Mouse (Mus musculus) erythroid progenitor cell, adult 5-6 weeks (primary cell): ENCODE data around the gene Pml. TPM values are rescaled to one million over a fixed set of nuclear protein-coding genes. Genes with fewer than 3 reads are reported as not detected.

Source experiments
- ATAC-seq: replicated peaks from 2 replicates; pipeline ENCODE4 v1.8.0; 2016; ENCODE audit warnings: moderate number of reproducible peaks, mild to moderate bottlenecking, moderate TSS enrichment, inconsistent platforms; ENCODE audit not compliant: poor library complexity, low FRiP score, severe bottlenecking
- total RNA-seq, 2 experiments: library from RNA; stranded (forward) in 1 of 2; stranded (reverse) in 1 of 2; fragments of 150-400 nt in 1 of 2; fragments of 186-747, 209-891 nt in 1 of 2; gene quantifications; 2 replicates each; pipeline versions ENCODE4 v1.2.3 to v1.2.4; 2015 to 2017; ENCODE audit warnings: low replicate concordance in 2 of 2

Gene Pml
- 226 and 252 TPM in 2 replicates for total RNA-seq (2015; ENCODE audit: low replicate concordance)
- 113 and 157 TPM in 2 replicates for total RNA-seq (2017; ENCODE audit: low replicate concordance)

DNA sequence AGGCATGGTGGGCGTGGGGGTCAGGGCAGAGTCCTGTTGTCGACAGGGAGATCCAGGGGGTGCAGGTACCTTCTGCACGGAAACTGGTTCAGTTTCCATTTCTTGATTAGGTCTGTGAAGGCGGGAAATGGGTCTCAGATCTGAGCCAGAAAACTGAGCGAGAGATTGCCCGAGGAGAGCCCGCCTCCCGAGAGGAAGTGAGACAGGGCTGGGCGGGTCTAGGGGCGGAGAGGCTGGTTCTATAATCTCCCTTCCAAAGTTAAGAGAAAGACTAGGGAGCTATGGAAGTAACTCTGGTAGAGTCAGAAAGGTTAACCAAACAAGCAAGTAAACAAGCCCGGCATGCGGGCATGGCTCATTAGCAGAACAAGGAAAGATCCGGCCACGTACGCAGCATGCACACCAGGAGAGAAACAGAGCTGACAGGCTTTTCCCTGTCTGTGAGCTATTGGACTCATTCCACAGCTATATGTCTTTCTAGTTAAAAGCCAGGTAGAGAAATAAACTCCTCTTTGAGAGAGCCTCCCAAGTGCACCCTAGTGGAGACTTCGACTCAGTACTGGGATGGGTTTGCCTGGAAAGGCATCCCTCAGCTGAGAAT lies at the start of gene Pml:
Pml (minus strand) TSS at position 195 of the 601 bp plus-strand sequence.
- peak; percentile 60 for ATAC-seq

DNA sequence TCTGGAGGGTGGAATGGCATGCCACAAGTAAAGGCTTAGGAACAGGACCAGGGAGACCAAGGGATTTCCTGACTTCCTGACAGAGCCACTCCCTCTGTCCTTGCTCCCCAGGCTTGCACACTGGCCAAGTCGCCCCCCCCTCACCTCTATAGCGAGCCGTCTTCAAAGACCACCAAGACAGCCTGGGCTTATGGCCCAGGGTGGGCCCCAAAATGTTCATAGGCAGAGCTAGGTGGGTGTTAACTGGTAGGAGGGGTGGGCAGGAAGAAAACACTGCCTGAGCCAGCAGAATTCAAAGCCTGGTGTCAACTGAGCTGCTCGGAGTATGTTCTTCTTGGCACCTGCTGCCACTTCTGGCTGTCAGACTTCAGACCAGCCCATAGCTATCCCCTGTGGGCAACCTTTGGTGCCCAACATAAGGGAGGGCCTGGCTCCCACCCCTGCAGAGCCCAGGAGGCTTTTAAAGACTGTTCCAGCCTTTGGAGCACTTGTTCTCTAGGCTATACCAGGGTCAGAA lies 48.4 kb upstream of the Pml start:
- no peak for ATAC-seq

DNA sequence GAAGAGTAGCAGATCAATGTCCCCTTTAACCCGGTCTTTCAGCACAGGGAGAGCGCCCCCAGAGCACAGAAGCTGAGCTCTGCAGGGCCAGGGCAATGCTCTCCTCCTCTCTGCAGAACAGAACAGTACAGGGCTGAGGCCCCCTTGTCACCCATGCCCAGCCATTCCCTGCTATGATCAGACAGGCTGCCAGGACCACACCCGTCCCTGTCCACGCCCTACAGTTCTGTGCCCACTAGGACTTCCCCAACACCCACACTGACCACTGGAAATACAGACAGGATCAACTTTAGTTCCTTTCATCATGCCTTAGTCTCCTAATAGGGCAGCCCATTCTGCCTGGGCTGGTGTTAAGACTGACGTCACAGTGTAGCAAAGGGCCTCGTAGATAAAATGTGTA lies 47.5 kb upstream of the Pml start:
- ATAC-seq, result no peak

DNA sequence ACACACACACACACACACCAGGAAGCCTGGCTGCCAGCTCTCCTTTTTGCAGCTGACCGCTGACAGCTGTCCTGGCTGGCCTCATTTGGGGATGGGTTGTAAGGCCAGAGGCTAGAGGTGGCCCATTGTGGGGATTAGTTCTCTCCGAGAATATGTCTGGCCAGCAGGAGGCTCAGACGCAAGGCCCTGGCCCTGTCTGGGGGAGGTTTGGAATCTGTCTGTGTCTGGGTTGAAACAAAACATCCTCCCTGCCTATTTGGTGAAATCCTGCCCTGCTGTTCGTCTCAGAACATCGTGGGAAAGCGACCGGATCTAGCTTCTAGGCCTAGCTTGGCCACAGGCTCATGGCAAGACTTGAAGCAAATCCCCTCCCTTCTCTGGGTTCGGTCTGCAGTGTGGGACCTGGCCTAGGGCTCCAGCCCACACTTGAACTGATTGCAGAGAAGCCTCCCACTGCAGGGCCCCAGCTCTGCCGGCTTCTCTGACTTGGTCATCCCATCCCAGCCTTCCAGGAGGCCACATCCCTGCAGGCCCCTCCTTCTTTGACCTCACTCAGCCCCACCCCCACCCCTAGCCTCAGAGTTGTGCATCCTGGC lies 46.3 kb upstream of the Pml start:
- ATAC-seq, result no peak

DNA sequence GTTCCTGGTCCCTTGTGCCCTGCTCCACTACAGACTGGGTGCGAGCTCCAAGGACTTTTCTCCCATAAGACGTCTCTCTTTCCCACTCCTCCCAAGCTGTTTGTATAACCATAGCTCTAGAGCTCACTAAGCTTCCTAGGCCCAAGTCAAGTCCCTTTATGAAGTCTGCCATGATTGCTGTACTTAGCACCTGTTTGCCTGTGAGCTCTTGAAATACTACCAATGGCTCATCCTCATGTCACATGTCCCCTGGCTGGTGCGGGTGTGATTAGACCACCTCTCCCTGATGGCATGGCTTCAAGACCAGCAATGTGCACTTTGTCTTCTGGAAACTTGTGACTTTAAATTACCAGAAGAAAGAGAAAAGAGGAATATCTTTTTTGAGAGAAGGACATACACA lies 45.8 kb upstream of the Pml start:
- ATAC-seq, result no peak

DNA sequence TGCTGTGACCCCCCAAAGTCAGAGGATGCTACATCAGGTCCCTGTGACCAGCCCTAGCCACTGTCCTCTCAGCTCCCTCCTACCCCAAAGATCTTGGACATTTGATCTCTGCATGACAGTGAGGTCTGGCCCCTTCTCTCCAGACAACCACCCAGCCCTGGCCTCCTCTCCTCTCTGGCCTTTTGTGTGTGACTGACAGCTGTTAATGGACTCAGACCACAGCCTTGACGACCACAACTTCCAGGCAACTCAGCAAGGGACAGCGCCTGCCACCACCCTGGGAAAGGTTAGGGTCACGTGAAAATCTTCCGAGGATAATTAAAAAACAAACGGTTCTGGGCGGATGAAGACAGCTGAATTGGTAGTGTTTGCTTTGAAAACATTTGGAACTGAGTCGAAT lies 44.9 kb upstream of the Pml start:
- no peak for ATAC-seq

DNA sequence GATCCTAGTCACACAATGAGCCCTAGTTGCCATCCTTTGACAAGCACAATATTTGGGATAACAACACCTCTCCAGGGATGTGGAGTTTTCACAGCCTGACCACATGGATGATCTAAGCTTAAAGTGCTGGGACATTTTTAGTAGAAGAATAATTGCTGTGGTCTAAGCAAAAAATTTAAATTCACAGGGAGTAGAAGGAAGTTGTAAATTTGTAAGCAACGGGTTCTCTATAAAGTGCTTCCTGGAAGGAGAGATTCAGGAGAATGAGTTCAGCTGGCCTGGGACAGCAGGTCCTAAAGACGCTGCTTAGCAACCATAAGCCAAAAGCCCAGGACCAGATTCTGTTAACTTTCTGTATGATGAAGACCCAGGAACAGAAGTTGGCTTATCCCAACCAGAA lies 40.3 kb upstream of the Pml start:
- ATAC-seq, result no peak

DNA sequence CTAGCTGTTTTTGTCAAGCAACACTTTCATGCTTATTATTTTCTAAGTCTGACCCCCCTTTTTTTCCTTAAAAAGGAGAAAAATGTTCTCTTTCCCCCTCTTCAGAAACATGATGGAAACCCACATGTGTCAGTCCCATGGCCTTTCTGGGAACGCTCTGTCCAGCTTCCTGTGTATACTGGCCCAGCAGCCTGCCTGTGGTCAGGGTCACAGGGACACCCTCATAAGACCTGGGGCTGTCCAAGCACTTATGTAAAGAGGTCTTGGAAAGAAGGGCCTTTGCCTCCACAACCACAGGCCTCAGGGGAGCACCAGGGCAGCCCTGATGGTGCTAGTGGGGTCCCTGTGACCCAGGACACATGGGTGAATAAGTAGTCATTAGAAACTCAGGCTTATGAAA lies 39.5 kb upstream of the Pml start:
- ATAC-seq, result no peak

DNA sequence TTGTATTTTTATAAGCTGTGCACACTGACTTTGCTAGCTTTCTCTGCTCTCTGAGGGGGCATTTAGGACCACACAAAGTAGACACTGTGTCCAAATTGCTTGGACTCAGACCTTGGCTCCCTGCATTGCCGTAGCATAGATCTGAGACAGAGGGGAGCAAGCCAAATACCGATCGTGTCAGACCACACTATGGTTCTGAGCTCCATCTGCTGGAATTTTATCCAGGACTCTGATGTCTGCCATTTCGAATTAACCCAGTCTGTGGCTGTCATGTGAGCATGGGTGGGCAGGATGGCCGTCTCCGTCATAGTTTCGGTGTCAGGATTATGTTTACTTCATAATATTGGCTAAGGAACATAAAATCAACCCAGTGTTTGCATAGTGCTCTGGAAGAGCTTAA lies 33.8 kb upstream of the Pml start:
- no peak for ATAC-seq

DNA sequence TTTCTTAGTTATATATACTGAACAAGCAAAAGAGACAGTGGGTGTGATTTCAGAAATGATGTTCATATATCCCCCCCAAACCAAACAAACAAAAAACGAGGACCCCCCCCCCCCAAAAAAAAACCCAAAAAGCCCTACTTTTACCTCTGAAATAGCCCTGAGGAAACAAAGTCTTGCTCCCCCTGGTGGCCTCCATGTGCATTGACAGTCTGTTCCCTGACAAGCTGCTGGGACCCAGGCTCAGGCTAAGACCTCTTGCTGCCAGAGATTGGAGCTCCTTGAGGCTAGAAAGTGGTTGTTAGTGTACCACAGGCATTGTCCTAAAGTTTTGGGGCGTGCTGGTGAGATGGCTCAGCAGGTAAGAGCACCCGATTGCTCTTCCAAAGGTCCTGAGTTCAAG lies 32.0 kb upstream of the Pml start:
- ATAC-seq, result peak; percentile 72

DNA sequence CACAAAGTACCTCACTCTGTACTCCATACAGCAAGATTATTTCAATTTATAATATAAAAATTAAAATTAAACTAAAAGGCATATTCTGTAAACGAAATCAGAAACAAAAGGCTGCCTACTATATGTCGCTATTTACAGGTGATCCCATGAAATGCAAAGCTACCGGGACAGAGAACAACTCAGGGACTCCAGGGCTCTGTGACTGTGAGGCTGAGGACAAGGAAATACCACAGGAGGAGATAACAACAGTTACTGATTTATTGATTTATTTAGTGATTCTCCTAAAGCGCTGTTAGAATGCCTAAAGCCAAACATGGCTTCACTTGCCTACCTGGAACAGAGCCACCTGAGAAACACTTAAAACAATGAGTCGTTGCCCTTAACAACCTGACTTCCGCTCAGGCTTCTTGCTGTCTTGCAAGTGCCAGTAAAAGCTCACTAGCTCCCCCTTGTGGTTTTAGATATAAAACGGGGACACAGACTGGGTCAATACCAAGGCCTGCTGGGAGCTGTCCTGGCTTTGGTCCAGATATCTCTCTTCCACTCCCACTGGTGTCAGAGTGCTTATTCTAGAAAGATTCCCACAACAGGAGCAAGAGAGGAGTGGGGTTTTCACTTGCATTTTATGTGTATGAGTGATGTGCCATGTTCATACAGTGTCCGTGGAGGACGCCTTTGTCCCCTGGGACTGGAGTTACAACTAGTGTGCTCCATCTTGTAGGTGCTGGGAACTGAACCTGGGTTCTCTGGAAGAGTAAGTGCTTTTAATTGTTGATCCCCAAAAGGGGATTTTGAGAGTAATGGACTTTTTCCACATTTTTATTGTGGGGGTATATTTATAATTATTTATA lies 30.9 kb upstream of the Pml start:
- ATAC-seq, result peak; percentile 82

DNA sequence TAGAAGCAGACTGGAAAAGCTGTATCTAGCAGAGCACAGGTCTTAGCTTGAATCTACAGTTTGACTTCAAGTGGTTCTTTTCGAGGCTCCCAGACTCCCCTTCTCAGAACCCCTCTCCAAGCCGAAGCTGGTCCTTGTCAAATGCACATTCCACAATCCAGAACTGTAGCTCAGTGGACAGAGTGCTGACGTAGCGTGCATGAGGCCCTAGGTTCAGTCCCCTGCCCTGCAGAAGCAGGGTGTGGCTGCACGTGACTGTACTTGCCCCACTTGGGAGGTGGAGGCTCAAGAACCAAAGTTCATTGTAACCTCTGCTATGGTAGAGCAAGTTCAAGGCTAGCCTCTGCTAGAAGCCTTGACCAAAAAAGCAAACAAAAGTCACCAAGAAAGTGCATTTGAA lies 30.2 kb upstream of the Pml start:
- ATAC-seq, result no peak

DNA sequence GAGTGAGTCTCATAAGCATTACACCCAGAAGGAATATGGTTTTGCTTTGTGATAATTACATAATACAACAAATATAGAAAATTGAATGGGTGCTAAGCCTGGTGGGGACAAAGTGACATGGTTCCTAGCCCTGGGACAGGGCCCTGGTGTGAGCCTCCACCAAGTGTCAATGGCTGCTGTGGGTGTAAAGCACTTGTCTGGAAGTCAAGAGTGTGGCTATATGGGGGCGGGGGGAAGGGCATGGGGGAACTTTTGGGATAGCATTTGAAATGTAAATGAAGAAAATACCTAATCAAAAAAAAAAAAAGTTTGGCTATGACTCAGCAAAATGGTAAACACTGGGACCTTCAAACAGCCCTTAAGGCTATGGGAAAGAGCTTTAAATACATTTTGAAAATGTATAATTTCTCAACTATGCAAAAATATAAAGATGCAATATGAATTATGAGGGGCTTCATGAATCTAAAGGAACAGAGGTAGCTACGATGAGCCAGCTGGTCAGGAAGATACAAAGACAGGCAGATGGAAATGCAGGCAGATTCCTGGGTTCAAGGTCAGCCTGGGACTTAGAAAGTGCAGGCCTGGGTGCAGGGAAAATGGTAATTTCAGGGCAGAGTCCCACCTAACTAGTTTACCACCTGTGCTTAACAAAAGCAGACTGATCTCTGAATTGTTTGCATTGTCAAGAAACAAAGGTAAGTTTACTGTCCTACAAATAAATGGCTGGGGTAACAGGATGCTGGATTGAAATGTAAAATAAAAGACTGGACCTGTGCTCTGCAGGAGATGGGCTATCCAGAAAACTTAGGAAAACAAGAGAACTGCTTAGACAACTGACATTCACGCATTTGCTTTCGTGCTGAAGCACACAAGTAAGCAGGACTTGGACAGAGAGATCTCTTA lies 29.5 kb upstream of the Pml start:
- no peak for ATAC-seq

DNA sequence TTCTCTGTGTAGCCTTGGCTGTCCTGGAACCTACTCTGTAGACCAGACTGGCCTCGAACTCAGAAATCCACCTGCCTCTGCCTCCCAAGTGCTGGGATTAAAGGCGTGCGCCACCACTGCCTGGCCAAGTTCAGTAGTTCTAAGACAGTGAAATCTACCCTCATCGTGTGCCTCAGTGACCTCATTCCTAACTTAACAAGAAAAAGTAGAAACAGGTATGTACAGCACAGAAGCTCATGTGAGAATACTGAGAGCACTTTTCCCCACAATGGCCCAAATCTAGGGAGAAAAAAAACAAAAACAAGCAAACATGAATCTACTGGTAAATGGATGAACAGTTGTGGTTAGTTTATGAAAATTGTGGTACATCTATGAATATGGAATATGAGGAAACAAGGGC lies 28.7 kb upstream of the Pml start:
- ATAC-seq, result no peak

DNA sequence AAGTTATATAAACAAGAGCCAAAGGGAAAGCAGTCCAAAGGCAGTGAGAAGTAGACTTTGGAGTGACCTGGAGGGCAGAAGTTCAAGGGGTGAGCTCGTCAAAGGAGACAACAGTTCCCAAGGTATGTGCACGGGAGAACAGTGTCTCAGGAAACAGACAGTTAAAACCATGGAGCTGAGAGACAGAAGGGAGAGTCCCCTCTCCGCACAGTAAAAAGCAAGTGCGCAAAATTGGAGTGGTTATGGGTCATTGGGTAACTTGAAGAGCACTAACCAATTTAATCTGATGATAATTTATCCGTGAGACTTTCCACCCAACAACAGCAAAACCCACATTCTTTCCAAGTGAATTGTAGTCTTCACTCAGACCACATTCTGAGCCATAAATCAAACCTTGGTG lies 26.8 kb upstream of the Pml start:
- ATAC-seq, result no peak

DNA sequence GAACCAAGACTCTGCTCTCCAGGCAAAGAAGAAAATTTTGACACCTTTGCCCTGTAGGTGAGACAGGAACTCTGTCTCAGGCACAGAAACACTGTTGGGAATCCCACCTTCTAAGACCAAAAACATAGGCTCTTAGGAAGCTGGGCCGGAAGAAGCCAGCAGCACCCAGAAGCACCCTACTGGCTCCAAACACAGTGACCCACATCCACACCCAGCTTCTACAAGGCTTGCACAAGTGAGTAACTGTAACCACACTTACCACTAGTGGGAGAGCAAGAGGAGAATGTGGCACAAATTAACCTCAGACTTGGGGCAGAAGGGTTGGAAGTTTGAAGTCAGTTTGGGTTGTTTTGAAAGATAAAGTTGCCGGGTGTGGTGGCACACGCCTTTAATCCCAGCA lies 26.2 kb upstream of the Pml start:
- no peak for ATAC-seq

DNA sequence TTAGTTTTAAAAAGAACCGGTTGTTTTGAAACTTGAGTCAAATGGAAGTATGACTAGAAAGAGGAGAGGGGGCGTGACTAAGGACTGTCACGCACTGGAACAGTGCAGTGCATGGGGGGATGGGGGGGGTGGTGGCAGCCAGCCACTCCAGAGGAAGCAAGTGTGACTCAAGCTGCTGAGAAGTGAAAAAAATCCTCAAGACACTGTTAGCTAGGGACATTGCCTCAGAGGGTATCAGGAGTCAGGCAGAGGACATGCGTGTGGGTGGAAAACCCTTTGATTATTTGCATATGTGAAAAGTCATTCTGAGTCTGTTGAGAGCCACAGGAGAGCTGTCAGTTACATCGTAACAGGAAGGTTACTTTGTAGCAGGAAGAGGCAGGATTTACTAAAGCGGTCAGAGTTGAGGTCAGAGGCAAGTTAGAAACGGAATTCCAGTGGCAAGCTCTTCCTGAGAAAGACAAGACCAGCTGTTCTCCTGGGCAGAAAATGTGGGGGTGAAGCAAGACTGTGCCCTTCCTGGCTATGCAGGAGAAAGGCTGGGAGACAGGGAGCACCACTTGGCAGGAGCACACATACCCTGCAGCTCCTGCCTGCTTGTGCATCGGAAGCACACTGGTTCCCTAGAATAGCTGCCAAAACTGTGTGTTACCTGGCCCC lies 25.7 kb upstream of the Pml start:
- ATAC-seq, result no peak

DNA sequence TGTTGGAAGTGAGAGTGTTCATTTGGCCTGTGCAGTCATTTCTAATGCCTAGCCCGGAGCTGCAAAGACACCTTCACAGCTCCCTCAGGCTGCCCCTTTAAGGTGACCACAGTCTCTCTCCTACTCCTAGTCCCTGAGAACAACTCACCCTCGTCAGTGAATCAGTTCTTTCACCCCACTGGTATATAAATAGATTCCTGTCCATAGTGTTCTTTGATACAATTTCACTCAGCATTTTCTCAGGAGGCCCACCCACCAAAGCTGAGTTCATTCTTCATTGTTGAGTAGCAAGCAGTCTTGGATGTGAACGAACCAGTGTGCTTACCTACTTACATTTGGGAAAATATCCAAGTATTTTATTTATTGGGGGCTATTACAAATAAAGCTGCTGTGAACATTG lies 25.0 kb upstream of the Pml start:
- no peak for ATAC-seq

DNA sequence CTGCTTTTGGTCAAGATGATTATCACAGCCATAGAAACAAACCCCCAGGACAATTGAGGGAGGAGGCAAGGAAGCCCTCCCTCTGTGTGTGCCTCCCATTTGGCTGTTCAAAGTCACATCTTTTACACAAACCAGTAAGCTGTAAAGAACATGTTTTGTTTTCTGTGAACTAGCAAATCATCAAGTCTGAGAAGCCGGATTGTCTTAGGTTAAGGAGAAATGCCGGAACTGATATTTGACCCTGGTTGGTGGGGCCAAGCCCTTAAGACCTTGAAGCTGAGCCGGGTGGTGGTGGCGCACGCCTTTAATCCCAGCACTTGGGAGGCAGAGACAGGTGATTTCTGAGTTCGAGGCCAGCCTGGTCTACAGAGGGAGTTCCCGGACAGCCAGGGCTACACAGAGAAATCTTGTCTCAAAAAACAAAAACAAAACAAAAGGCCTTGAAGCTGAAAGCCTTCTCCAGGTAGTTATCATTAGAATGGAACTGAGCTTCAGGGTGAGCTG lies 24.6 kb upstream of the Pml start:
- ATAC-seq, result no peak
